Mouse (Mus musculus): ENCODE measurements around the gene Cdc42ep4. TPM values are rescaled to one million over a fixed set of nuclear protein-coding genes. Genes with fewer than 3 reads are reported as not detected.
A peak's percentile ranks its signal among the peaks of the same experiment; 100 is the strongest.

The Cdc42ep4 gene
- polyA plus RNA-seq, 1 experiment from 2014 or later = 78.2 TPM

- ATAC-seq (ENCODE audit: insufficient read depth, low FRiP score, low TSS enrichment) = no peak
- no peak for DNase-seq (ENCODE audit: low spot score)
- H3K4me2 ChIP-seq (ENCODE audit: low read depth) = no peak overlapping the region
- no peak overlapping the region for H3K4me3 ChIP-seq (ENCODE audit: low read depth, low read length)
- no peaks in the 10 kb centered on the region for H3K27me3 ChIP-seq (ENCODE audit: control insufficient read depth, insufficient read depth, low read length)
- WGBS = 72% methylated on average over 8 of the region's 8 CpGs
- H3K36me3 ChIP-seq (ENCODE audit: control insufficient read depth, insufficient read depth, low read length) = no peaks in the 10 kb centered on the region
- H3K9me3 ChIP-seq (ENCODE audit: control insufficient read depth, low read length) = no peaks in the 10 kb centered on the region
- H3K4me1 ChIP-seq (ENCODE audit: control insufficient read depth, insufficient read depth, low read length) = peaks cover 6% of the 10 kb centered on the region; the same call in 1 of the 2 replicates
- H3K9ac ChIP-seq (ENCODE audit: low read length) = no peak overlapping the region
- H3K27ac ChIP-seq (ENCODE audit: low read depth, low read length) = no peak overlapping the region
Measured at GRCm38 (mm10) chr11:113767285-113767684, 15.6 kb upstream of the Cdc42ep4 start.

GRCm38 (mm10) chr11:113766284-113766985 lies 14.8 kb upstream of the Cdc42ep4 start:
- Histone ChIP-seq H3K4me3 (ENCODE audit: low read depth, low read length) (no peak overlapping the region), H3K27ac (ENCODE audit: low read depth, low read length) (no peak overlapping the region), H3K4me1 (ENCODE audit: control insufficient read depth, insufficient read depth, low read length) (peaks cover 6% of the 10 kb centered on the region; the same call in 1 of the 2 replicates), H3K27me3 (ENCODE audit: control insufficient read depth, insufficient read depth, low read length) (no peaks in the 10 kb centered on the region), H3K9ac (ENCODE audit: low read length) (no peak overlapping the region), H3K4me2 (ENCODE audit: low read depth) (no peak overlapping the region), H3K9me3 (ENCODE audit: control insufficient read depth, low read length) (no peaks in the 10 kb centered on the region), H3K36me3 (ENCODE audit: control insufficient read depth, insufficient read depth, low read length) (no peaks in the 10 kb centered on the region)
- ATAC-seq (ENCODE audit: insufficient read depth, low FRiP score, low TSS enrichment) (no peak), DNase-seq (ENCODE audit: low spot score) (no peak)
- 44% methylated on average over 10 of the region's 10 CpGs for WGBS

GRCm38 (mm10) chr11:113764132-113764849 lies 12.6 kb upstream of the Cdc42ep4 start:
- ATAC-seq (ENCODE audit: insufficient read depth, low FRiP score, low TSS enrichment) (no peak), DNase-seq (ENCODE audit: low spot score) (no peak)
- Histone ChIP-seq H3K27me3 (ENCODE audit: control insufficient read depth, insufficient read depth, low read length) (no peaks in the 10 kb centered on the region), H3K9ac (ENCODE audit: low read length) (no peak overlapping the region), H3K27ac (ENCODE audit: low read depth, low read length) (no peak overlapping the region), H3K9me3 (ENCODE audit: control insufficient read depth, low read length) (no peaks in the 10 kb centered on the region), H3K4me3 (ENCODE audit: low read depth, low read length) (no peak overlapping the region), H3K4me2 (ENCODE audit: low read depth) (no peak overlapping the region), H3K4me1 (ENCODE audit: control insufficient read depth, insufficient read depth, low read length) (peaks cover 9% of the 10 kb centered on the region), H3K36me3 (ENCODE audit: control insufficient read depth, insufficient read depth, low read length) (no peaks in the 10 kb centered on the region)
- 84% methylated on average over 6 of the region's 6 CpGs for WGBS

GRCm38 (mm10) chr11:113763449-113763848 lies 11.8 kb upstream of the Cdc42ep4 start:
- H3K27ac ChIP-seq (ENCODE audit: low read depth, low read length) = no peak overlapping the region
- 13% methylated on average over 5 of the region's 5 CpGs for whole genome bisulfite sequencing
- H3K4me3 ChIP-seq (ENCODE audit: low read depth, low read length) = no peak overlapping the region
- no peaks in the 10 kb centered on the region for H3K27me3 ChIP-seq (ENCODE audit: control insufficient read depth, insufficient read depth, low read length)
- H3K36me3 ChIP-seq (ENCODE audit: control insufficient read depth, insufficient read depth, low read length) = no peaks in the 10 kb centered on the region
- H3K4me2 ChIP-seq (ENCODE audit: low read depth) = no peak overlapping the region
- no peak overlapping the region for H3K9ac ChIP-seq (ENCODE audit: low read length)
- DNase-seq (ENCODE audit: low spot score) = peak; percentile 35
- H3K9me3 ChIP-seq (ENCODE audit: control insufficient read depth, low read length) = no peaks in the 10 kb centered on the region
- ATAC-seq (ENCODE audit: insufficient read depth, low FRiP score, low TSS enrichment) = no peak
- peaks cover 9% of the 10 kb centered on the region for H3K4me1 ChIP-seq (ENCODE audit: control insufficient read depth, insufficient read depth, low read length)

GRCm38 (mm10) chr11:113762136-113762797 lies 10.6 kb upstream of the Cdc42ep4 start:
- WGBS = 79% methylated on average over 8 of the region's 8 CpGs
- no peaks in the 10 kb centered on the region for H3K9me3 ChIP-seq (ENCODE audit: control insufficient read depth, low read length)

GRCm38 (mm10) chr11:113761646-113762045 lies 10.0 kb upstream of the Cdc42ep4 start:
- Histone ChIP-seq H3K4me3 (ENCODE audit: low read depth, low read length) (no peak overlapping the region), H3K27ac (ENCODE audit: low read depth, low read length) (no peak overlapping the region), H3K4me2 (ENCODE audit: low read depth) (no peak overlapping the region), H3K27me3 (ENCODE audit: control insufficient read depth, insufficient read depth, low read length) (no peaks in the 10 kb centered on the region), H3K36me3 (ENCODE audit: control insufficient read depth, insufficient read depth, low read length) (no peaks in the 10 kb centered on the region), H3K4me1 (ENCODE audit: control insufficient read depth, insufficient read depth, low read length) (peaks cover 9% of the 10 kb centered on the region), H3K9ac (ENCODE audit: low read length) (no peak overlapping the region), H3K9me3 (ENCODE audit: control insufficient read depth, low read length) (no peaks in the 10 kb centered on the region)
- ATAC-seq (ENCODE audit: insufficient read depth, low FRiP score, low TSS enrichment) = no peak
- WGBS = 86% methylated on average over 7 of the region's 7 CpGs
- no peak for DNase-seq (ENCODE audit: low spot score)

More at GRCm38 (mm10) chr11:113762136-113762797, 10.6 kb upstream of the Cdc42ep4 start:
- Histone ChIP-seq H3K36me3 (ENCODE audit: control insufficient read depth, insufficient read depth, low read length) (no peaks in the 10 kb centered on the region), H3K4me3 (ENCODE audit: low read depth, low read length) (no peak overlapping the region), H3K4me1 (ENCODE audit: control insufficient read depth, insufficient read depth, low read length) (peaks cover 9% of the 10 kb centered on the region), H3K9ac (ENCODE audit: low read length) (no peak overlapping the region), H3K27ac (ENCODE audit: low read depth, low read length) (no peak overlapping the region), H3K4me2 (ENCODE audit: low read depth) (no peak overlapping the region), H3K27me3 (ENCODE audit: control insufficient read depth, insufficient read depth, low read length) (no peaks in the 10 kb centered on the region)
- DNase-seq (ENCODE audit: low spot score) (no peak), ATAC-seq (ENCODE audit: insufficient read depth, low FRiP score, low TSS enrichment) (no peak)

GRCm38 (mm10) chr11:113760476-113760875 lies 8.8 kb upstream of the Cdc42ep4 start:
- Histone ChIP-seq H3K4me1 (ENCODE audit: control insufficient read depth, insufficient read depth, low read length) (peaks cover 9% of the 10 kb centered on the region), H3K9me3 (ENCODE audit: control insufficient read depth, low read length) (no peaks in the 10 kb centered on the region), H3K27me3 (ENCODE audit: control insufficient read depth, insufficient read depth, low read length) (no peaks in the 10 kb centered on the region), H3K36me3 (ENCODE audit: control insufficient read depth, insufficient read depth, low read length) (no peaks in the 10 kb centered on the region), H3K4me2 (ENCODE audit: low read depth) (no peak overlapping the region), H3K4me3 (ENCODE audit: low read depth, low read length) (no peak overlapping the region), H3K9ac (ENCODE audit: low read length) (no peak overlapping the region; the same call in 1 of the 2 replicates), H3K27ac (ENCODE audit: low read depth, low read length) (no peak overlapping the region)
- DNase-seq (ENCODE audit: low spot score) = no peak
- no peak for ATAC-seq (ENCODE audit: insufficient read depth, low FRiP score, low TSS enrichment)
- 64% methylated on average over 7 of the region's 7 CpGs for WGBS

GRCm38 (mm10) chr11:113758851-113759250 lies 7.2 kb upstream of the Cdc42ep4 start:
- WGBS = 95% methylated on average over 5 of the region's 5 CpGs
- H3K4me2 ChIP-seq (ENCODE audit: low read depth) = no peak overlapping the region

More at GRCm38 (mm10) chr11:113758851-113759250, 7.2 kb upstream of the Cdc42ep4 start:
- ATAC-seq (ENCODE audit: insufficient read depth, low FRiP score, low TSS enrichment) (no peak), DNase-seq (ENCODE audit: low spot score) (no peak)
- Histone ChIP-seq H3K4me3 (ENCODE audit: low read depth, low read length) (no peak overlapping the region), H3K27me3 (ENCODE audit: control insufficient read depth, insufficient read depth, low read length) (no peaks in the 10 kb centered on the region), H3K9me3 (ENCODE audit: control insufficient read depth, low read length) (no peaks in the 10 kb centered on the region), H3K9ac (ENCODE audit: low read length) (no peak overlapping the region), H3K36me3 (ENCODE audit: control insufficient read depth, insufficient read depth, low read length) (no peaks in the 10 kb centered on the region), H3K27ac (ENCODE audit: low read depth, low read length) (no peak overlapping the region), H3K4me1 (ENCODE audit: control insufficient read depth, insufficient read depth, low read length) (peaks cover 14% of the 10 kb centered on the region)

Data from neural tube, embryonic 11.5 days (tissue).